8 mouse cellular contexts compared by ENCODE assay signal in the genomic region with DNA sequence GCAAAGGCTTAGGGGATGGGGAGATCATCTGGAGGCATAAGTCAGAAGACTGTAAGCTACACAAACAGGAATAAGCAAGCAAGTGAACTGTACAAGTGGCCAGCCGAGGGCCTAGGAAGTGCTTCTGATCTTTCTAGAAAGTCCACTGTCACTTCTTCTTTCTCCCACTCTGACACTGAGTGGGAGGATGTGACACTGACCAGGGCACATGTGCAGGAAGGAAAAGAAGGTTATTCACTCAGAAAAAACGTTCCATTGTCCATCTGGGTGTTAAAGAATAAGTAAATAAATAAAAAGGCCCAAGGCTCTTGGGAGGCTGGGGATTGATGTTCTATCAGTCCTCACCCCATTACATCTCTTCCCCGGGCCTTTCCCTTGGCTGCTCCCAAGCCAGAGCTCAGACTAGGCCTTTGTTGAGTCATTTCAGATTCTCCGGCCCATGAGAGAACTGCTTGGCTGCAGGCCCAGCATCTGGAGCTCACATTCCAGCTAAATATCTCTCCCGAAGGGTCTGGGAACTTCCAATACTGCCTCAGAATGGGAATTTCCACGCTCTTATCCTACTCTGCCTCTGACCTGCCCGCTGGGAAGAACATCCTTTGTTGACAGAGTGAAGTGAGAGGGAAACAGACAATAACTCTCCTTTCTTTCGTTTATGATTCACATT. TPM values are rescaled to one million over a fixed set of nuclear protein-coding genes. Genes with fewer than 3 reads are reported as not detected.
DNase-seq lines count a peak whose midpoint lies in the region; ATAC-seq and TF ChIP-seq lines count a peak whose summit lies in the region.

No protein-coding gene starts in this region.

- TF ChIP-seq CTCF in embryonic fibroblast, embryonic 13.5 days (IDR thresholded peaks at IDR 0.05; ENCODE audit: borderline replicate concordance, insufficient read depth, low read length): no peak

- no peaks in the 10 kb centered on the region for H3K36me3 ChIP-seq in midbrain, embryonic 10.5 days
- no peaks in the 10 kb centered on the region for H3K36me3 ChIP-seq in midbrain, embryonic 11.5 days (ENCODE audit: control insufficient read depth, insufficient read depth, low read length)
- no peaks in the 10 kb centered on the region for H3K36me3 ChIP-seq in limb, embryonic 14.5 days (ENCODE audit: control insufficient read depth, insufficient read depth, low read length)

- DNase-seq in midbrain, embryonic 10.5 days (ENCODE audit: low spot score): no peak
- no peak for DNase-seq in midbrain, embryonic 11.5 days (ENCODE audit: low spot score, missing footprints)
- DNase-seq in heart, postnatal 4 days: peak; percentile 82
- peak; percentile 86 for DNase-seq in limb, embryonic 14.5 days (ENCODE audit: low spot score)
- peak; percentile 19 for DNase-seq in right cerebral cortex, postnatal 4 days
- DNase-seq in spleen, postnatal 14 days (ENCODE audit: low spot score in 2 of 2): no peak

- no peak overlapping the region for H3K4me3 ChIP-seq in midbrain, embryonic 10.5 days
- H3K4me3 ChIP-seq in midbrain, embryonic 11.5 days (ENCODE audit: low read depth, low read length): no peak overlapping the region
- no peak overlapping the region for H3K4me3 ChIP-seq in embryonic fibroblast, embryonic 13.5 days (ENCODE audit: insufficient read depth, low read length)
- no peak overlapping the region for H3K4me3 ChIP-seq in limb, embryonic 14.5 days (replicated peaks; ENCODE audit: low read length)

- TF ChIP-seq POLR2A in embryonic fibroblast, embryonic 13.5 days (IDR thresholded peaks at IDR 0.05; ENCODE audit: low read depth, low read length): no peak
- TF ChIP-seq POLR2A in limb, embryonic 14.5 days (IDR thresholded peaks at IDR 0.05; ENCODE audit: borderline replicate concordance, extremely low read depth, insufficient read depth, insufficient read length): no peak

- peak overlapping the region; percentile 13 for H3K27ac ChIP-seq in midbrain, embryonic 10.5 days (replicated peaks)
- H3K27ac ChIP-seq in midbrain, embryonic 11.5 days (ENCODE audit: low read depth, low read length): no peak overlapping the region
- H3K27ac ChIP-seq in embryonic fibroblast, embryonic 13.5 days (ENCODE audit: insufficient read depth, low read length): peak overlapping the region; percentile 98
- peak overlapping the region; percentile 48; the same call in 1 of the 2 replicates for H3K27ac ChIP-seq in limb, embryonic 14.5 days (replicated peaks; ENCODE audit: low read depth, low read length)

- H3K9ac ChIP-seq in midbrain, embryonic 11.5 days (ENCODE audit: low read length): no peak overlapping the region
- H3K9ac ChIP-seq in limb, embryonic 14.5 days (ENCODE audit: low read depth, low read length, severe bottlenecking): no peak overlapping the region

- no peaks in the 10 kb centered on the region for H3K27me3 ChIP-seq in midbrain, embryonic 10.5 days (ENCODE audit: low read depth, poor library complexity, severe bottlenecking)
- H3K27me3 ChIP-seq in midbrain, embryonic 11.5 days (ENCODE audit: control insufficient read depth, insufficient read depth, low read length): no peaks in the 10 kb centered on the region
- H3K27me3 ChIP-seq in limb, embryonic 14.5 days (ENCODE audit: control insufficient read depth, insufficient read depth, low read length): no peaks in the 10 kb centered on the region

- 67% methylated on average over 8 of the region's 8 CpGs for WGBS in midbrain, embryonic 10.5 days
- 61% methylated on average over 8 of the region's 8 CpGs for WGBS in midbrain, embryonic 11.5 days
- 31% methylated on average over 8 of the region's 8 CpGs for WGBS in limb, embryonic 14.5 days

- H3K4me2 ChIP-seq in midbrain, embryonic 11.5 days: no peak overlapping the region
- no peak overlapping the region for H3K4me2 ChIP-seq in limb, embryonic 14.5 days (replicated peaks; ENCODE audit: low read depth, low read length, severe bottlenecking)

- H3K9me3 ChIP-seq in midbrain, embryonic 10.5 days (replicated peaks): no peaks in the 10 kb centered on the region
- no peaks in the 10 kb centered on the region for H3K9me3 ChIP-seq in midbrain, embryonic 11.5 days (ENCODE audit: control insufficient read depth, low read length)
- no peaks in the 10 kb centered on the region for H3K9me3 ChIP-seq in limb, embryonic 14.5 days (ENCODE audit: control insufficient read depth, low read length)

- ATAC-seq in midbrain, embryonic 11.5 days (ENCODE audit: low FRiP score): no peak
- peak; percentile 81 for ATAC-seq in limb, embryonic 14.5 days (ENCODE audit: low FRiP score, low read depth)
- ATAC-seq in granulocyte monocyte progenitor cell, adult 5-6 weeks (replicated peaks; ENCODE audit: poor library complexity, severe bottlenecking): no peak

- H3K4me1 ChIP-seq in midbrain, embryonic 10.5 days: 0 out of 2 replicates have a peak, but pooled peaks cover 6% of the 10 kb centered on the region
- H3K4me1 ChIP-seq in midbrain, embryonic 11.5 days (ENCODE audit: control insufficient read depth, insufficient read depth, low read length): no peaks in the 10 kb centered on the region
- peaks cover 18% of the 10 kb centered on the region for H3K4me1 ChIP-seq in embryonic fibroblast, embryonic 13.5 days (ENCODE audit: control insufficient read depth, insufficient read depth, low read length)
- peaks cover 28% of the 10 kb centered on the region for H3K4me1 ChIP-seq in limb, embryonic 14.5 days (ENCODE audit: control insufficient read depth, insufficient read depth, low read length)

RNA-seq across cellular contexts. Expression of a gene that starts 2.6 kb away (rescaled TPM):
- 0.58 and 0.94 TPM in 2 replicates for polyA plus RNA-seq in midbrain, embryonic 10.5 days (2016; fragmentation: Nextera tagmentation; extraction: Ambion mirVana)
- 0.96 and 1.1 TPM in 2 replicates for polyA plus RNA-seq in midbrain, embryonic 11.5 days (2014; fragmentation: Nextera tagmentation; extraction: Ambion mirVana)
- 110 and 116 TPM in 2 replicates for polyA plus RNA-seq in embryonic fibroblast, embryonic 13.5 days (2011; ENCODE audit: insufficient read length, low read depth, missing spikeins)
- 1 to 10 TPM; 2.1 to 4.7 TPM for total RNA-seq in heart, postnatal 4 days (2021)
- polyA plus RNA-seq in limb, embryonic 14.5 days (2012; rRNA removed): 4.7 and 7.0 TPM in 2 replicates
- polyA plus RNA-seq in limb, embryonic 14.5 days (2014; fragmentation: Nextera tagmentation; extraction: Ambion mirVana): 6.3 and 7.7 TPM in 2 replicates
- total RNA-seq in granulocyte monocyte progenitor cell, adult 5-6 weeks (2014; fragmentation: Nextera tagmentation): not detected in 2 replicates
- total RNA-seq in granulocyte monocyte progenitor cell, adult 5-6 weeks (2017): 0.41 and 5.5 TPM in 2 replicates

RNA-seq across cellular contexts. Expression of a gene that starts 5.6 kb away (rescaled TPM):
- not detected in 2 replicates for polyA plus RNA-seq in midbrain, embryonic 10.5 days (2016; fragmentation: Nextera tagmentation; extraction: Ambion mirVana)
- not detected in 2 replicates for polyA plus RNA-seq in midbrain, embryonic 11.5 days (2014; fragmentation: Nextera tagmentation; extraction: Ambion mirVana)
- not detected in 2 replicates for polyA plus RNA-seq in embryonic fibroblast, embryonic 13.5 days (2011; ENCODE audit: insufficient read length, low read depth, missing spikeins)
- not detected for total RNA-seq in heart, postnatal 4 days (2021)
- not detected in 2 replicates for polyA plus RNA-seq in limb, embryonic 14.5 days (2012; rRNA removed)
- not detected in 2 replicates for polyA plus RNA-seq in limb, embryonic 14.5 days (2014; fragmentation: Nextera tagmentation; extraction: Ambion mirVana)
- not detected in 2 replicates for total RNA-seq in granulocyte monocyte progenitor cell, adult 5-6 weeks (2014; fragmentation: Nextera tagmentation)
- not detected in 2 replicates for total RNA-seq in granulocyte monocyte progenitor cell, adult 5-6 weeks (2017)

RNA-seq across cellular contexts. Expression of a gene that starts 12.7 kb away (rescaled TPM):
- polyA plus RNA-seq in midbrain, embryonic 10.5 days (2016; fragmentation: Nextera tagmentation; extraction: Ambion mirVana): 0.15 and 0.29 TPM in 2 replicates
- polyA plus RNA-seq in midbrain, embryonic 11.5 days (2014; fragmentation: Nextera tagmentation; extraction: Ambion mirVana): 0.18 and 0.55 TPM in 2 replicates
- 189 and 195 TPM in 2 replicates for polyA plus RNA-seq in embryonic fibroblast, embryonic 13.5 days (2011; ENCODE audit: insufficient read length, low read depth, missing spikeins)
- total RNA-seq in heart, postnatal 4 days (2021): 1 to 10 TPM; 1.2 to 1.5 TPM
- 1.2 and 1.5 TPM in 2 replicates for polyA plus RNA-seq in limb, embryonic 14.5 days (2012; rRNA removed)
- 4.3 and 4.6 TPM in 2 replicates for polyA plus RNA-seq in limb, embryonic 14.5 days (2014; fragmentation: Nextera tagmentation; extraction: Ambion mirVana)
- total RNA-seq in granulocyte monocyte progenitor cell, adult 5-6 weeks (2014; fragmentation: Nextera tagmentation): not detected in 2 replicates
- total RNA-seq in granulocyte monocyte progenitor cell, adult 5-6 weeks (2017): not detected in 2 replicates

RNA-seq across cellular contexts. Expression of a gene that starts 24.8 kb away (rescaled TPM):
- not detected in 2 replicates for polyA plus RNA-seq in midbrain, embryonic 10.5 days (2016; fragmentation: Nextera tagmentation; extraction: Ambion mirVana)
- polyA plus RNA-seq in midbrain, embryonic 11.5 days (2014; fragmentation: Nextera tagmentation; extraction: Ambion mirVana): not detected in 2 replicates
- polyA plus RNA-seq in embryonic fibroblast, embryonic 13.5 days (2011; ENCODE audit: insufficient read length, low read depth, missing spikeins): 2.6 and 2.9 TPM in 2 replicates
- under 1 TPM; 0.41 to 0.43 TPM for total RNA-seq in heart, postnatal 4 days (2021)
- 4.3 and 5.8 TPM in 2 replicates for polyA plus RNA-seq in limb, embryonic 14.5 days (2012; rRNA removed)
- 4.0 and 4.9 TPM in 2 replicates for polyA plus RNA-seq in limb, embryonic 14.5 days (2014; fragmentation: Nextera tagmentation; extraction: Ambion mirVana)
- not detected in 2 replicates for total RNA-seq in granulocyte monocyte progenitor cell, adult 5-6 weeks (2014; fragmentation: Nextera tagmentation)
- not detected in 2 replicates for total RNA-seq in granulocyte monocyte progenitor cell, adult 5-6 weeks (2017)

Comparison
In these comparisons a context has a peak if more than half of its experiments do, and no peak if none do; other contexts are left out.
1. DNase-seq: peak in heart, postnatal 4 days (single experiment), limb, embryonic 14.5 days (single experiment) and right cerebral cortex, postnatal 4 days (single experiment); none in midbrain, embryonic 10.5 days (single experiment), midbrain, embryonic 11.5 days (single experiment) and spleen, postnatal 14 days (0 of 2).
2. RNA of a gene that starts 2.6 kb away (polyA plus RNA-seq): 110 to 116 TPM in embryonic fibroblast, embryonic 13.5 days; 4.7 to 7.7 TPM in limb, embryonic 14.5 days, 0.96 to 1.1 TPM in midbrain, embryonic 11.5 days and 0.58 to 0.94 TPM in midbrain, embryonic 10.5 days; every median in the first group is over 10 times any median in the second.
3. RNA of a gene that starts 12.7 kb away (polyA plus RNA-seq): 189 to 195 TPM in embryonic fibroblast, embryonic 13.5 days; 1.2 to 4.6 TPM in limb, embryonic 14.5 days, 0.18 to 0.55 TPM in midbrain, embryonic 11.5 days and 0.15 to 0.29 TPM in midbrain, embryonic 10.5 days; every median in the first group is over 10 times any median in the second.